In the genomic region with DNA sequence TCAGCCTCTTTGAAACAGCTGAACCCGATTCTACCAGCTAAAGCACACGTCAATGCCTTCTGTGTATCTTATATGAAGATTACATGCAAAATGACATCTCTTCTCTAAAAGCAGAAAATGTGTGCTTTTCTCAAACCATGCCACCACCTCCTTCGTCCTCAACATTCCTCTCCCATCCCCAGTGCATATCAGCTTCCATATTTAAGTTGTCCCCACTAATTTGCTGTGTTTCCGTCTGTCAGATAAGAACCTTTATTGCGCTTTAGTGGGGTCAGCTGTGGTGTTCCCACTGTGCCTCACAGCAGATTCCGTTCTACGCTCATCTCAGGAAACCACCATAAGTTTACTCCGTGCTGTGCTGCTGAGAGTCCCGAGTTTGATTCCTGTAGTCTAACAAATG, we compare ENCODE assay signal across 15 mouse cellular contexts. TPM values are rescaled to one million over a fixed set of nuclear protein-coding genes. Genes with fewer than 3 reads are reported as not detected.
DNase-seq lines count a peak whose midpoint lies in the region; ATAC-seq lines count a peak whose summit lies in the region.
"Had no signal": no experiment of that assay in that cellular context is flagged by ENCODE, and none has a peak within 500 bp of the region (broad histone marks: within the 10 kb centered on the region; RNA-seq: fewer than 3 reads in every experiment).

No protein-coding gene starts in this region.

- ATAC-seq in heart, embryonic 15.5 days (replicated peaks; ENCODE audit: insufficient number of reproducible peaks, insufficient read depth, low FRiP score, low read depth) = no peak
- no peak for ATAC-seq in forebrain, embryonic 11.5 days (replicated peaks; ENCODE audit: low FRiP score)
- ATAC-seq: intestine, embryonic 16.5 days had no signal

- H3K4me1 ChIP-seq in heart, embryonic 15.5 days (replicated peaks) = peaks cover 27% of the 10 kb centered on the region
- peaks cover 40% of the 10 kb centered on the region for H3K4me1 ChIP-seq in embryonic facial prominence, embryonic 10.5 days
- no peaks in the 10 kb centered on the region; the same call in 1 of the 2 replicates for H3K4me1 ChIP-seq in forebrain, embryonic 11.5 days (replicated peaks; ENCODE audit: control insufficient read depth, insufficient read depth, low read length)
- peaks cover 41% of the 10 kb centered on the region for H3K4me1 ChIP-seq in midbrain, embryonic 10.5 days
- H3K4me1 ChIP-seq: stomach, embryonic 15.5 days had no signal

- no peak for DNase-seq in heart, adult 9 months (ENCODE audit: low spot score in 2 of 2)
- DNase-seq in embryonic facial prominence, embryonic 10.5 days (ENCODE audit: low spot score) = no peak
- DNase-seq in forebrain, embryonic 11.5 days (ENCODE audit: low spot score) = no peak
- DNase-seq in midbrain, embryonic 10.5 days (ENCODE audit: low spot score) = peak; percentile 17
- DNase-seq in kidney, adult 8-10 months = no peak
- DNase-seq in embryo, embryonic 10 days (ENCODE audit: low spot score) = no peak
- no peak for DNase-seq in right cerebral cortex, postnatal 10 days (ENCODE audit: low spot score in 2 of 2)
- DNase-seq: lung, postnatal 10 days; right cerebral cortex, adult 18-20 months; thymus, postnatal 4 days had no signal

- WGBS in heart, embryonic 15.5 days = 24% methylated on average over 9 of the region's 9 CpGs
- 46% methylated on average over 9 of the region's 9 CpGs for WGBS in embryonic facial prominence, embryonic 10.5 days
- 60% methylated on average over 9 of the region's 9 CpGs for WGBS in forebrain, embryonic 11.5 days
- 55% methylated on average over 9 of the region's 9 CpGs for WGBS in midbrain, embryonic 10.5 days

- H3K4me2 ChIP-seq in heart, embryonic 15.5 days = peak overlapping the region; percentile 93
- H3K4me2 ChIP-seq in forebrain, embryonic 11.5 days (ENCODE audit: low read depth, low read length, severe bottlenecking) = peak overlapping the region; percentile 34; the same call in 1 of the 2 replicates

- H3K9me3 ChIP-seq in heart, embryonic 15.5 days (replicated peaks) = no peaks in the 10 kb centered on the region
- no peaks in the 10 kb centered on the region for H3K9me3 ChIP-seq in embryonic facial prominence, embryonic 10.5 days
- no peaks in the 10 kb centered on the region for H3K9me3 ChIP-seq in forebrain, embryonic 11.5 days (ENCODE audit: control insufficient read depth, low read length)
- no peaks in the 10 kb centered on the region for H3K9me3 ChIP-seq in midbrain, embryonic 10.5 days (replicated peaks)
- H3K9me3 ChIP-seq: limb, embryonic 15.5 days; stomach, embryonic 15.5 days had no signal

- peak overlapping the region; percentile 81 for H3K4me3 ChIP-seq in heart, embryonic 15.5 days
- H3K4me3 ChIP-seq in embryonic facial prominence, embryonic 10.5 days = peak overlapping the region; percentile 74; the same call in 1 of the 2 replicates
- no peak overlapping the region; the same call in 1 of the 2 replicates for H3K4me3 ChIP-seq in forebrain, embryonic 11.5 days (ENCODE audit: low read depth, low read length)
- H3K4me3 ChIP-seq in midbrain, embryonic 10.5 days = peak overlapping the region; percentile 80; the same call in 1 of the 2 replicates

- H3K27me3 ChIP-seq in heart, embryonic 15.5 days = 0 out of 2 replicates have a peak, but pooled peaks cover 3% of the 10 kb centered on the region
- peaks cover 41% of the 10 kb centered on the region for H3K27me3 ChIP-seq in embryonic facial prominence, embryonic 10.5 days (replicated peaks; ENCODE audit: low read depth, poor library complexity, severe bottlenecking)
- peaks cover 14% of the 10 kb centered on the region for H3K27me3 ChIP-seq in forebrain, embryonic 11.5 days (ENCODE audit: control insufficient read depth, insufficient read depth, low read length)
- peaks cover 47% of the 10 kb centered on the region for H3K27me3 ChIP-seq in midbrain, embryonic 10.5 days (ENCODE audit: low read depth, poor library complexity, severe bottlenecking)

- no peaks in the 10 kb centered on the region for H3K36me3 ChIP-seq in heart, embryonic 15.5 days
- H3K36me3 ChIP-seq in embryonic facial prominence, embryonic 10.5 days (replicated peaks) = no peaks in the 10 kb centered on the region
- no peaks in the 10 kb centered on the region for H3K36me3 ChIP-seq in forebrain, embryonic 11.5 days (ENCODE audit: control insufficient read depth, insufficient read depth, low read length)
- H3K36me3 ChIP-seq in midbrain, embryonic 10.5 days = no peaks in the 10 kb centered on the region
- H3K36me3 ChIP-seq: limb, embryonic 15.5 days; stomach, embryonic 15.5 days had no signal

- peak overlapping the region; percentile 64 for H3K27ac ChIP-seq in heart, embryonic 15.5 days
- no peak overlapping the region for H3K27ac ChIP-seq in embryonic facial prominence, embryonic 10.5 days (replicated peaks)
- no peak overlapping the region for H3K27ac ChIP-seq in forebrain, embryonic 11.5 days (ENCODE audit: low read depth, low read length)
- H3K27ac ChIP-seq in midbrain, embryonic 10.5 days (replicated peaks) = no peak overlapping the region
- H3K27ac ChIP-seq: limb, embryonic 15.5 days; stomach, embryonic 15.5 days had no signal

- peak overlapping the region; percentile 26; the same call in 1 of the 2 replicates for H3K9ac ChIP-seq in heart, embryonic 15.5 days
- H3K9ac ChIP-seq in forebrain, embryonic 11.5 days (ENCODE audit: low read length) = no peak overlapping the region
- H3K9ac ChIP-seq: limb, embryonic 15.5 days; stomach, embryonic 15.5 days had no signal

RNA-seq across cellular contexts. Expression of a gene that starts 1.8 kb away (rescaled TPM):
- 42.7 and 50.8 TPM in 2 replicates for polyA plus RNA-seq in heart, embryonic 15.5 days (2015; fragmentation: Nextera tagmentation; extraction: Ambion mirVana)
- 19.6 and 22.1 TPM in 2 replicates for polyA plus RNA-seq in embryonic facial prominence, embryonic 10.5 days (2016; fragmentation: Nextera tagmentation; extraction: Ambion mirVana)
- polyA plus RNA-seq in forebrain, embryonic 11.5 days (2014; fragmentation: Nextera tagmentation; extraction: Ambion mirVana) = 27.2 and 28.4 TPM in 2 replicates
- 14.4 and 15.6 TPM in 2 replicates for polyA plus RNA-seq in midbrain, embryonic 10.5 days (2016; fragmentation: Nextera tagmentation; extraction: Ambion mirVana)
- polyA plus RNA-seq: Patski had no signal
